Mouse (Mus musculus): ENCODE data around the gene Alkbh4.
"Not testable (repeated sequence)": the region's sequence is repeated elsewhere in the genome, so short reads cannot be mapped to it uniquely, and the experiment has no call there.

The Alkbh4 gene

DNA sequence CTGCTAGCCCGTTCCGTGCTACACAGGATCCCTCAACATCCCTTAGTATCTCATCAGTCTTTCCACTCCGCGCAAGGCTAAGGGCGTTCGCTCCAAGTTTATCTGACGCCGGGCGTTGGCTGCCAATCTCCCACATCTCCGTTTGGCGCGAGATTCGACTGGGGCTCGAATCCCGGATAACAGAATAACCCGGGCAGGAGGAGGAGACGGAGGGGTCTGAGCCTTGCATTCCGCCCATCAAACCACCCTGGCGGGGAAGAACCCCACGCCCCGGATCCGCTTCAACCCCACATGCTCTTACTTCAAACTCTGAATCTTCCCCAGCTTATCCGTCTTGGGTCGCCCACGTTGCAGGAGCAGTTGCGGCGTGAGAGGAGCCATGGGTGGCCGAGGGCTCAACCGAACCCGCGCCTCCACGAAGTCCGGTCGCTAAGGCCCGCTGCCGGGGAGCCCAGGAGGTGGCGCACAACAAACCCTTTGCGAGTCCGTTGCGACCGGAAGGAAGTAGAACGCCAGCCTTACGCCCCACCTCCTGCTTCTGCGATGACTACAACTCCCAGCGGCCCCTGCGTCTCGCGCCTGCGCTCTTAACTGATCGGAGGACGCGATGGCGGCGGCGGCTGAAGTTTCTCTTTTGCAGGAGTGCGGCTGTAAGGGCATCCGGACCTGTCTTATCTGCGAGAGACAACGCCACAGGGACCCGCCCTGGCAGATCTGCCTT is at the start of gene Alkbh4, which contains the start of gene Lrwd1:
Gene Alkbh4, plus strand, starts transcription at position 576 of the 721 bp plus-strand sequence.
Gene Lrwd1, minus strand, starts transcription at position 504 of the 721 bp plus-strand sequence.
- peak; percentile 98 for DNase-seq

DNA sequence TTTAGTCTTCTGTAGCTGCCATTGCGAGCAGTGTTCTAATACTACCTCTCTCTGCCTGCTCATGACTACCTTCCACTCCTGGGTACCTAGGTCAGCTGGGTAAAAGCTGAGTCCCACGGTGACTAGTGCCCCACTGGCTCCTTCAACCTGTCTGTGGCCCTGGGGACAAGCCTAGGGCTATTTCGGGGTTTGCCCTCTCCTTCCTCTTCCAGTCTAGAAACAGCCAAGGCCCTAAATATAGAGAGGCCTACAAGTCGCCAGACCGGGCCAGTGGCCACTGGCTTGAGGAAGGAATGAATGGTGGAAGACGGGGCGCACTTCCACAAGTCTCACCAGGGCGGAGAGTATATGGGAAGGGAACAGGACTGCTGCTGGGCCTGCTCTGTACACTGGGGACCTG is 49.7 kb upstream of the Alkbh4 start:
- DNase-seq, result no peak

DNA sequence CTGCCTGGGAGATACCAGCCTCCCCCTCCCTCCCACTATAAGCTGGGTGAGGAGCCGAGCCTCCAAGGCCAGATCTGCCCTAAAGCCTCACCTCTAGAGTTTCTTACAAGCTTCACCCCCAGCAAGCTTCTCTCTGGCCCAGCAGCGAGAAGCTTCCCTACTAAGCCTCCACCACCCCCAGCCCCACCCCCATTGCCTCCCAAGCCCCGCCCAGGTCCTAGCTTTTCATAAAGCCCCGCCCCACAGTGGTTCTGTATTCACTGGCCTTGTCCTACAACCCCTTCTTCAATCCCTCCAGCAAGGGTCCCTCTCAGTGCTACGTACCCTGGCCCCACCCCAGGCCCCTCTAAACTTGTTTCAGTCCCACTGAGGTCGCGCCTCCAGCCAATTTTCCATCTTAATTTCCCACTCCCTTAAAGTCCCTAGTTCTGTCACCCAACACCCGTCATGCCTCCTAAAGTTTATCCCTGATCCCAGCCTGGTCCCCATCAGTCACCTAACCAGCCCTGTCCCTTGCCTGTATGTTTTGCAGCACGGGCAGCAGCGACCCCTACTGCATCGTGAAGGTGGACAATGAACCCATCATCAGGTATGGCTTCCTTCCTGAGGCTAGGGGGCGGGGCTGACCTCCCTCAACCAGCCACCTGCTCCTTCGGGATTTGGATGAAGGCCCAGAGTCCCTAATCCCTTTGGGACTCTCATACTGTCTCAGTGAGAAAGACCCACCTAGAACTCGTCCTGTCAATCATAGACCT is 46.9 kb upstream of the Alkbh4 start:
- DNase-seq, result peak; percentile 60

DNA sequence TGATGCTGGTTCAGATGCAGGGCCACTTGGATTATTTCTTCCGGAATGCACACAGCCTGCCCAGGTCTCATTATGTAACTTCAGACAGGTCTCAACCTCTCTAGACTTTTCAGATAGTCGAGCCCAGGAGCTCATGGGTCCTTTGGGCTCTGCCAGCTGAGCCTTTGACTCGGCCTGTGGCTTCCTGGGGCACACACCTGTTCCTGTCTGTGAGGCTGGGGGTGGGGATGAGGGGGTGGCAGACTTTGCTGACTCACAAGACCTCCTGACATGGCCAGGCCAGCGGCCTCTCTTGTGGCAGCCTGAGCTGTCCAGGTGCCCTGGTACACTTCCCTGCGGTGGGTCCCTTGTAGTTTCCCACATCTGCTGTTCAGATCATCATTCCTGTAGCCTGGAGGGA is 44.0 kb upstream of the Alkbh4 start:
- DNase-seq, result peak; percentile 68

DNA sequence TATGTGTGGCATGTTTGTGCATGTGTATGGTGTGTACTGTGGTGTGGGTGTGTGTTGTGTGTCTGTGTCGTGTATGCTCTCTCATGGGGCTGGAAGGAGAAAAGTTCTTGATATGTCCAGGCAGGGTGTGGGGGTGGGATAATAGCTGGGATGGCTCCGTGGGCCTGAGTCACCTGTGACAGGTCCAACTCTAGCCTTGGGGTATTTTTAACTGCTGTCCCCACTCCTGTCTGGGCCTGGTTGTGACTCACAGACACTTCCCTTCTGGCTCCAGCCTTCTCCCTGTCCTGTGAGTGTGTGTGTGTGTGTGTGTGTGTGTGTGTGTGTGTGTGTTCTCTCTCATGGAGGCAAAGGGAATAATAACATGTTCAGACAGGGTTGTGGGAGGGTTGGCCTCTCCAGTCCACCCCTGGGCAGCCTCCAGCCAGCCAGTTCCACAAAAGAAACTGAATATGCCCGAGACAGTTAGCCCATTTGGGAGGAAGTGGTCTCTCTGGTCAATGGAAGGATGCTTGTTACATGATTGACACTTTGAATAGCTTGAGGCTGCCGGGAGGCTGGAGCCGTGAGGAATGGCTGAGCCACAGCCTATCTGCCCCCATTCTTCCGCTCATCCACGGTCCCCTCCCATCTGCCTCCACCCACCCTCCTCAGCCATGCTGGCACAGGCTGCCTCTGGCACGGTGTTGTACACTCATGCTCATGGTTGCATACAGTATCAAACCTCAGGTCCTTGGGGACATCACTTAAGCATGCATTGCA is 41.5 kb upstream of the Alkbh4 start:
- no peak for DNase-seq

DNA sequence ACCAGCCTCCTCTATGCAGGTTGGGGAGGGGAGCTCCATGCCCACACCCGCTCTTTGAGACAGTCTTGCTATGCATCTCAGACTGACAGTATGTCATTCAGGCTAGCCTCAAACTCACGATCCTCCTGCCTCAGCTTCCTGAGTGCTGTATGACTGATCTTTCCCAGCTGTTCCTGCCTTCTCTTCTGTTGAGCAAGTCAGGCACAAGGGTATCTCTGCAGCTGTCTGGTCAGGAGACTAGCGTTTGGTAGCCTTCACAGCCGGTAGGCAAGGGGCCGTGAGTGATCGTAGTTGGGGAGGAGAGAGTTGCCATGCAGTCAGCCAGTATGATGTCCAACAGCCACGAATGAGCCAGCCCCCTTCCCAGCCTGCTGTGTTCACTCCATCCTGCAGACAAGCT is 40.9 kb upstream of the Alkbh4 start:
- no peak for DNase-seq

DNA sequence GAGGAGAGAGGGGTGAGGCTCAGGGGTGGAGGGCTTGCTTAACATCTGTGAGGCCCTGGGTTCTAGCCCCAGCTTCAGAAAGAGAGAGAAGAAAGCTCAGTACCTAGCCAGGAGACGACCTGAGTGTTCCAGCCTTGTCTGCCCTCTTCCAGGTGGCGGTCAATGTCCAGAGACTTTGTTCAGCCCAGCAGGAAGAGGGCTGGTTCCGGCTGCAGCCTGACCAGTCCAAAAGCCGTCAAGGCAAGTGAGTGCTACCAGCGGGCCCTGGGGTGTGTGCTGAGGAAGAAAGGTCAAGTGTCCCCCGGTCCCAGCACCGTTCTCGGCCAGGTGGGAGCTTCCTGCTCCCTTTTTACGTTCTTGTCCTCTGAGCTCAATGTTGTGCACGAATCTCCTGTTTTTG is 37.4 kb upstream of the Alkbh4 start:
- no peak for DNase-seq

DNA sequence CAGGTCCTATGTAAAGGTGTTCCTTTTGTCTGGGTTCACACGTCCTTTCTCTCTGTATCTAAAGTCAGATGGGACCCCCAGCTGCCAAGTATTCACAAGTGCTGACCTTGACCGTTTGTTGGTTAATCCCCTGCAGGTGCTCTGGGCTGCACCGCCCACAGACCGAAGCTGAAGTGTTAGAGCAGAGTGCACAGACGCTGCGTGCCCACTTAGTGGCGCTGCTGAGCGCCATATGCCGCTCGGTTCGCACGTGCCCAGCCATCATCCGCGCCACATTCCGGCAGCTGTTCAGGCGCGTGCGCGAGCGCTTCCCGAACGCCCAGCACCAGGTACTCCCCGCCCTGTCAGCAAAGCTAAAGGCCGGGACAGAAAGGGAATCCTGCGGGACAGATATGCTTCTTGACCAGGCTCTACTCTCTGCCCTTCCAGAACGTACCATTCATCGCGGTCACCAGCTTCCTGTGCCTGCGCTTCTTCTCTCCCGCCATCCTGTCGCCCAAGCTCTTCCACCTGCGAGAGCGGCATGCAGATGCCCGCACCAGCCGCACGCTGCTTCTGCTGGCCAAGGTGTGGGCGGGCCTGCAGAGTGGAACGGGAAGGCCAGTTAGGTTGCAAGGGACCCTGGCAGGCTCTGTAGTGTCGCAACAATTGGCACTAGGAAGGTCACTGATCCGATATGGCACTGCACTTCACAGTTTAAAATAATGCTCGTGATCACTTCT is 33.7 kb upstream of the Alkbh4 start:
- DNase-seq, result peak; percentile 87

DNA sequence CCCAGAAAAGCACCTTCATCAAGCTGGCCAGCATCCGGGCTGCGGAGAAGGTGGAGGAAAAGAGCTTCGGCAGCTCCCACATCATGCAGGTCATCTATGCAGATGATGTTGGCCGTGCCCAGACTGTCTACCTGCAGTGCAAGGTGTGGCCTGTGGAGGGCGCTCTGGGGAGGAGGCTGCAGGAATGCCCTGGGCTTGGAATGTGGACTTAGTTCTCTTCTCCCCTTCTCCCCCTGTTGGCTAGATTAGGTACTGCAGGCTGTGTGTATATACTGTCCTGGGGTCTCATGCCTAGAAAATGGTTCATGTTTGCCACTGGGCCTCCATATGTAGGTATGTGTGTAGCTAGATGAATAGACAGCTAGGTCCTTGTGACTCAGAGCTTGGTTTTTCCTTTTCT is 31.4 kb upstream of the Alkbh4 start:
- DNase-seq, result peak; percentile 72

DNA sequence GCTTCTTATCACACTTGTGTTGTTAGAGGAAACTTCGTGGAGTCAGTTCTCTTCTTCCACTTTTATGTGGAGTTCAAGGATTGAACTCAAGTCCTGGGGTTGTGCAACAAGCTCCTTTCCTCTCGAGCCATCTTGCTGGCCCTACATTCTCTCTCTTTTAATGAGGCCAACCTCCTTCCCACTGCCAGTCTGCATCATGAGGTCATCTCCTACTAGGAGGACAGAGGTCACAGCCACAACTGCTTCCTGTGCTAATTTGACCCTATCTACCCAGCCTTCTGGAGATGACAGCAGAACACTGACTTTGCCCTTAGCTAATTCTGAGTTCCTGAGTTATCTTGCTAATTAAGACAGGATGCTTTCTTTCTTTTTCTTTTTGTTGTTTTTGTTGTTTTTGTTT is 27.5 kb upstream of the Alkbh4 start:
- no peak for DNase-seq

DNA sequence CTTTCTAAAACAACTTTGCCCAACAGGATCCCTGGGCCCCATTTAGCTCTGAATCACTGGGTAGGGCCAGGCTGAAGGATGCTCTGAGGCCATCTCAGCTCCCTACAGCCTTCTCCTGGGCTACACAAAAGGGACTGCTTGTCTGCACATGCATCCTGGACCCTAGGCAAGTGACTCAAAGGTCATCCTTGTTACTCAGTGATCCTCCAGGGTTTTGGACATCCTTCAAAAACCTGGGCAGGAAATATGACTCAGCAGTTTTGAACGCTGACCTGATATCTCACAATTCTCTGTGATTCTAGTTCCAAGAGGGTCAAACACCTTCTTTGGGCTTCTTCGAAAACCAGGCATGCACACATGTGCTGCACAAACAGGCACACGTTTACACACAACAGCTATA is 26.9 kb upstream of the Alkbh4 start:
- DNase-seq, result no peak

DNA sequence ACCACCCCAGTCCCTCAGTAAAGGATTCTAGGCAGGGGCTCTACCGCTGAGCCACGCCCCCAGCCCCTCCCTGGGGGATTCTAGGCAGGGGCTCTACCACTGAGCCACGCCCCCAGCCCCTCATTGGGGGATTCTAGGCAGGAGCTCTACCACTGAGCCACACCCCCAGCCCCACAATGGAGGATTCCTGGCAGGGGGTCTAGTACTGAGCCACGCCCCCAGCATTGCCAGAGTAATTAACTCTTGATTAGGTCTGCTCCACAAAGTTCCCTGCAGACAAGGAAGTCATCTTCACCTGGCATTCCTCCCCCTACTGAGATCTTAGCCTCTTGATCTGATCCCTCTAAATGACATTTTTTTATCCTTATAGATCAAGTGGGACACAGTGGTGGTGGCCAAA is 22.4 kb upstream of the Alkbh4 start:
- DNase-seq, result not testable (repeated sequence)

DNA sequence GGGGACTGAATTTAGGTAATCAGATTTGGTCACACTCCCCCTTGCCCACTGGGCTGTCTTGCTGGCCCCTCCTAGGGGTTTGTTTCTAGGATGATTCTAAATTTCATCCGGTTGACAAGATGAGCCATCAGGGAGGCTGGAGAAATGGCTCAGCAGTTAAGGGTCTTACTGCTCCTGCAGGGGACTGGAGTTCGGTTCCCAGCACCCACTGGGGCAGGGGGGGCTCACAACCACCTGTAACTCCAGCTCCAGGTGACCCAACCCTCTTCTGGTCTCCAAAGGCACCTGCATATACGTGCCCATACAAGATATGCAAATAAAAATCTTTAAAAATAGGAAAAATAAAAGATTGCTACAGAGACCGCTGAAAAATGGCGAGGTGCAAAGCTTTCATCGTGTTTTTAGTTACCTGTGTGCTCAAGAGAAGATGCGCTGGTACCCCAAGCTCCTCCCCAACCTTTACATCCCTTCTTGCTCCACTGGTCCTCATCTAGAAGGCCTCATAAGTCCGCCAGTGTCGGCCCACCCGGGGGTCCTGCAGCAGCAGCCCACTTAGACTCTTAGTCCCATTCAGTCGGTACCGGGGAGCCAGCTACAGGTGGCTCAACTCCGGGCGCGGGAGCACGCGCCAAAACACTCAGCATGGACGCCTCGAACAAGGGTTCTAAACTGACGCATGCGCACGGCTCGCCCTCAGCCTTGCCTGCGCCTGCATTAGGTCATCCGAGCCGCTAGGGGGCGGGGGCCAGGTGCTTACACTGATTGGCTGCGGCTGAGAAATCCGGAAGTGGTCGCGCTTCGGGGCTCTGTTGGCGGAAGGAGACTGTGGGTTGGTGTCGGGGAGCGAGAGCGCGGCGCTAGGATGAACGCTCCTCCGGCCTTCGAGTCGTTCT is 19.8 kb upstream of the Alkbh4 start, which contains the start of gene Polr2j:
Gene Polr2j, plus strand, starts transcription at position 741 of the 893 bp plus-strand sequence.
- DNase-seq, result peak; percentile 98

DNA sequence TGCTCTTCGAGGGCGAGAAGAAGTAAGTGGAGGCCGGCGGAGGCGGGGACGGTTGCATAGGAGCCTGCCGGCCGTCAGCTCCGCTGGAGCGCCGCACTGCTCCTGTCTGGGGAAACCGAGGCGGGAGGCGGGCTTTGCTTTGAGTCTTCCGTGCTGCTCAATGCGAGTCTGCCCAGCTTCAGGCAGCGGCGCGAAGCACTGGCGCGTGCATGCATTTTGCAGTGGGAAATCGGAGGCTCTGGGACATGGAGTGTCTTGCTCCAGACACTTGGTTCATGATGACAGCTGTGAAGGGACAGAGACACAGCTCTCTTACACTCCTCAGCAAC is 19.2 kb upstream of the Alkbh4 start:
- no peak for DNase-seq

DNA sequence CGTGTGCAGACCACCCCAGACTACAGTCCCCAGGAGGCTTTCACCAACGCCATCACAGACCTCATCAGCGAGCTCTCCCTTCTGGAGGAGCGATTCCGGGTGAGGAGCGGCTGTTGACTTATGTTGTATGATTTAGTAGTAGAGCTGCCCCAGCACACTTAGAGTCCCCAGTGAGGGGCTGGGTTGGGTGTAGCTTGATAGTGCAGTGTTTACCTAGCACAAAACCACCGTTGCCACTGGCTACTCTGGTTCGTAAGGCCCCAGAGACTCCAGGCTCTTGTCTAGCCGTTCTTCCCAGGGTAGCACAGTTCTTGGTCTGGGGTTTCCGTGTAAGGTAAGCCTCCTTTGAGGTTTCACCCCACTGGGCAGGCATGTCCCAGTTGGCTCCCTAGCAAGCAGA is 13.8 kb upstream of the Alkbh4 start:
- no peak for DNase-seq

DNA sequence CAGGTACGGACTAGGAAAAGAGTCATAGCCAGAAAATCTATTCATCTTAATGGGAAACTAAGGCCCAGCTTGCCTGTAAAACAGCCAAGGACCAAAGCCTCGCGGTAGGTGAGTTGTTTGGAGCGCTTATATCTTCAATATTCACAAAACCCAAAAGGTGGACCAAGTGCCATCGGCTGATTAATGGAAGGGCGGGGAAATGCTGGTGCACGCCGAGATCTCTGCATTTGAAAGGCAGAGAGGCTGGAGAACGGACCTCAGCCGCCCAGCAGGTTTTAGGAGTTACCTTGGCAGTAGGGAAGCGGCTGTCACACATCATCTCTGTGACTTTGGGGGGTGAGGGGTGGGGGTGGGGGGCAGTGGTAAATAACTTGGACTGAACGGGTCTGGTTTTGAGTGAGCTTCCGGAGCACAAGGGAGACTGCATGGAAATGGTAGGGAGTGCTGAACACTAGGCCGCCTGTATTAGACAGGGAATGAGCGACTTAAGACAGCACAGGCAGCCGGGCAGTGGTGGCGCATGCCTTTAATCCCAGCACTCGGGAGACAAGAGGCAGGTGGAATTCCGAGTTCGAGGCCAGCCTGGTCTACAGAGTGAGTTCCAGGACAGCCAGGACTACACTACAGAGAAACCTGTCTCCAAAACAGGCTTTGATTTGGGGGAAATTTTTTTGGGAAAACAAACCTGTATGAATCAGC is 495 bp downstream of the Alkbh4 start:
- DNase-seq, result peak; percentile 35

DNA sequence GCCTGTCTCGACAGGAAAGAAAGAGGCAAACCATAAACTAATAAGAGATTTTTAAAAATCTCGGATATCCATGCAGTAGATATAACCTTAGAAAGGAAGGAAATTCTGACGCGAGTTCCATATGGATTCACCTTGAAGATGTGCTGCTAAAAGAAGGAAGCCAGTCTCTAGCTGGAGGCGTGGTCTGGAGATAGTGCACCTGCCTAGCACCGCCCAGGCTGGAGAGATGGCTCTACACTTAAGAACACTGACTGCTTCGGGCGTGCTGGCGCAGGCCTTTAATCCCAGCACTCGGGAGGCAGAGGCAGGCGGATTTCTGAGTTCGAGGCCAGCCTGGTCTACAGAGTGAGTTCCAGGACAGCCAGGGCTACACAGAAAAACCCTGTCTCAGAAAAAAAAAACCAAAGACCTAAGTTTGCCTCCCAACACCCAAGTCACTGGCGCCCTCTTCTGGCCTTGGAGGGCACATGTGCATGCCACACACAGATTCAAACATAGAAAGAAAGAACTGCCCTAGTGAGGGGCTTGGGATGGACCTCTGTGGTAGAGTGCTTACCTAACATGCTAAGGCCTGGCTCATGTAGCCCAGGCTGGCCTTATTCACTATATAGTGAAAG is 1.8 kb downstream of the Alkbh4 start:
- peak; percentile 89 for DNase-seq

DNA sequence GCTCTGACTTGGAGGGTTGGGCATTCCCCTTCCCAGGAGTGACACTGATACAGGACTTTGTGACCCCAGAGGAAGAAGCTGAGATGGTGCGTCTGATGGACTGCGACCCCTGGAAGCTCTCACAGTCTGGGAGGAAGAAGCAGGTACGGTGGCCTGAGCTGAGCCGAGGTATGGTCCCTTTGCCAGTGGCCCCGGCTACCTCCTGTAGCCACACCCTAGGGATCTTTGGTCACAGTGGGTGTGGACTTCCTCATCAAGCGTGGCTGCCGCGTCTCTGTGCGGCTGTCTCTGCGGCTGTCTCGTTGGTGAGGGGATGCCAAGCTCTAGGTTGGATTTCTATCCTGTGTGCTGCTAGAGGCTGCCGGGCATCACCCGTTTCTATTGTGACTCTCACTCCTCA is 3.4 kb downstream of the Alkbh4 start:
- no peak for DNase-seq

DNA sequence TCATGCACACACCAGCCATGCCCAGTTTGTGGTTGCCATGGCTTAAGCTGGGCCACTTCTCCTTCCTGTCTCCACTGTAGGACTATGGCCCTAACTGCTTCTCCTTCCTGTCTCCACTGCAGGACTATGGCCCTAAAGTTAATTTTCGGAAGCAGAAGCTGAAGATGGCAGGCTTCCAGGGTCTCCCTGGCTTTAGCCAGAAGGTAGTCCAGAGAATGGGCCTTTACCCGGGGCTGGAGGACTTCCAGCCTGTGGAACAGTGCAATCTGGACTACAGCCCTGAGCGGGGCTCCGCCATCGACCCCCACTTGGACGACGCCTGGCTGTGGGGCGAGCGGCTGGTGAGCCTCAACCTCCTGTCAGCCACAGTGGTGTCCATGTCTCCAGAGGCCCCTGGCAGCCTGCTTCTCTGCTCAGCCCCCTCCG is 4.1 kb downstream of the Alkbh4 start:
- no peak for DNase-seq

DNA sequence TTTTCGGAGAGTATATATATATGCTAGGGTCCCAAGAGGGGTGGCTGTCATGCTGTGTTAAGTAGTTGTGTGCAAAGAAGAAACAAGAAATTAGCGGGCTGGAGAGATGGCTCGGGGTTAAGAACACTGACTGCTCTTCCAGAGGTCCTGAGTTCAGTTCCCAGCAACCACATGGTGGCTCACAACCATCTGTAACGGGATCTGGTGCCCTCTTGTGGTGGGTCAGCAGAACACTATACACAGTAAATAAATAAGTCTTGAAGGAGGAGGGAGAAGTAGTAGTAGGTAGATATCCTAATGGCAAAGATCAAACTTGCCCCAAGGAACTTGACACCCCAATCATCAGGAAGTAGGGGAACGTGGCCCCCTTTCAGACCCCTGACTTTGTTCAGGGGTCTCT is 6.8 kb downstream of the Alkbh4 start:
- peak; percentile 65 for DNase-seq
